Mouse (Mus musculus) limb, embryonic 10.5 days (tissue): Measurements from ENCODE around the gene Phlpp2. TPM values are rescaled to one million over a fixed set of nuclear protein-coding genes. Genes with fewer than 3 reads are reported as not detected.

ENCODE experiments used
- DNase-seq: peaks from one replicate; pipeline ENCODE4 v3.0.0-alpha.2; 2017; ENCODE audit warnings: low spot score
- H3K27ac ChIP-seq: fragments of 300-500 bp; sonication (generic); 2 replicates; pipeline ENCODE4 v1.5.1; 2016; ENCODE audit warnings: mild to moderate bottlenecking
- H3K27me3 ChIP-seq: fragments of 300-500 bp; sonication (generic); 2 replicates; pipeline ENCODE4 v1.6.1; 2016; ENCODE audit warnings: low read depth, mild to moderate bottlenecking; ENCODE audit not compliant: poor library complexity, severe bottlenecking
- H3K36me3 ChIP-seq: fragments of 300-500 bp; sonication (generic); 2 replicates; pipeline ENCODE4 v1.6.1; 2016; ENCODE audit warnings: mild to moderate bottlenecking, moderate library complexity
- H3K4me1 ChIP-seq: fragments of 300-500 bp; sonication (generic); 2 replicates; pipeline ENCODE4 v1.6.1; 2016
- H3K4me3 ChIP-seq: fragments of 300-500 bp; sonication (generic); 2 replicates; pipeline ENCODE4 v1.5.1; 2016; ENCODE audit warnings: mild to moderate bottlenecking, moderate library complexity
- H3K9me3 ChIP-seq: fragments of 300-500 bp; sonication (generic); replicated peaks from 2 replicates; pipeline ENCODE4 v1.6.1; 2016; ENCODE audit warnings: mild to moderate bottlenecking
- WGBS: fragments of 180-500 bp; shearing (Covaris S2); methylation state at CpG from one replicate; pipeline ENCODE4 v1.1.7; 2016; 5-methylcytosine and 5-hydroxymethylcytosine counted together
- polyA plus RNA-seq: library from polyadenylated mRNA; unstranded; fragments of >200 nt; fragmentation: Nextera tagmentation; extraction: Ambion mirVana; gene quantifications from 2 replicates; pipeline ENCODE4 v1.2.1, GENCODE M21; 2016

The Phlpp2 gene
- polyA plus RNA-seq, 1 experiment from 2014 or later: 2.5 TPM

- no peaks in the 10 kb centered on the region for H3K27me3 ChIP-seq
- H3K4me1 ChIP-seq: no peaks in the 10 kb centered on the region
- H3K4me3 ChIP-seq: no peak overlapping the region
- no peaks in the 10 kb centered on the region for H3K36me3 ChIP-seq
- H3K27ac ChIP-seq: no peak overlapping the region
- no peaks in the 10 kb centered on the region for H3K9me3 ChIP-seq
- no peak for DNase-seq
- 46% methylated on average over 5 of the region's 5 CpGs for WGBS
Observed at GRCm38 (mm10) chr8:109983944-109984343, 115.6 kb downstream of the Phlpp2 start.

GRCm38 (mm10) chr8:109986384-109986783 is 118.0 kb downstream of the Phlpp2 start:
- 67% methylated on average over 7 of the region's 7 CpGs for WGBS
- no peaks in the 10 kb centered on the region for H3K27me3 ChIP-seq
- H3K4me1 ChIP-seq: no peaks in the 10 kb centered on the region
- no peak overlapping the region for H3K27ac ChIP-seq
- no peaks in the 10 kb centered on the region for H3K36me3 ChIP-seq
- DNase-seq: no peak
- no peak overlapping the region for H3K4me3 ChIP-seq
- H3K9me3 ChIP-seq: no peaks in the 10 kb centered on the region

- Histone ChIP-seq H3K4me3 (no peak overlapping the region), H3K9me3 (no peaks in the 10 kb centered on the region), H3K27me3 (no peaks in the 10 kb centered on the region), H3K4me1 (no peaks in the 10 kb centered on the region), H3K36me3 (no peaks in the 10 kb centered on the region), H3K27ac (no peak overlapping the region)
- no peak for DNase-seq
- 86% methylated on average over 7 of the region's 7 CpGs for WGBS
Observed at GRCm38 (mm10) chr8:109987776-109988175, 119.4 kb downstream of the Phlpp2 start.

GRCm38 (mm10) chr8:109989151-109989550 is 120.8 kb downstream of the Phlpp2 start:
- no peak overlapping the region for H3K27ac ChIP-seq
- H3K9me3 ChIP-seq: no peaks in the 10 kb centered on the region
- WGBS: 91% methylated on average over 8 of the region's 8 CpGs
- DNase-seq: no peak
- H3K27me3 ChIP-seq: no peaks in the 10 kb centered on the region
- no peaks in the 10 kb centered on the region for H3K36me3 ChIP-seq
- no peaks in the 10 kb centered on the region for H3K4me1 ChIP-seq
- H3K4me3 ChIP-seq: no peak overlapping the region

GRCm38 (mm10) chr8:109990224-109990623 is 121.9 kb downstream of the Phlpp2 start, which contains the start of gene Tat:
Gene Tat (plus strand): TSS chr8:109990437.
- Histone ChIP-seq H3K36me3 (no peaks in the 10 kb centered on the region), H3K27me3 (no peaks in the 10 kb centered on the region), H3K9me3 (no peaks in the 10 kb centered on the region), H3K4me3 (no peak within 1 kb of the TSS), H3K27ac (no peak within 1 kb of the TSS), H3K4me1 (no peaks in the 10 kb centered on the region)
- WGBS: 82% methylated on average over 8 of the region's 8 CpGs
- no peak for DNase-seq

- Histone ChIP-seq H3K36me3 (no peaks in the 10 kb centered on the region), H3K27ac (no peak overlapping the region), H3K4me3 (no peak overlapping the region), H3K9me3 (no peaks in the 10 kb centered on the region), H3K4me1 (no peaks in the 10 kb centered on the region), H3K27me3 (no peaks in the 10 kb centered on the region)
- WGBS: 87% methylated on average over 5 of the region's 5 CpGs
- DNase-seq: no peak
Observed at GRCm38 (mm10) chr8:109992166-109992565, 123.8 kb downstream of the Phlpp2 start.

- DNase-seq: no peak
- Histone ChIP-seq H3K27ac (no peak overlapping the region), H3K9me3 (no peaks in the 10 kb centered on the region), H3K36me3 (no peaks in the 10 kb centered on the region), H3K4me3 (no peak overlapping the region), H3K27me3 (no peaks in the 10 kb centered on the region), H3K4me1 (no peaks in the 10 kb centered on the region)
- WGBS: 87% methylated on average over 1 of the region's 1 CpGs
Observed at GRCm38 (mm10) chr8:109992951-109993350, 124.6 kb downstream of the Phlpp2 start.

Other genes with a start within 250 kb of the Phlpp2 start
- 134 and 153 TPM in 2 replicates for gene Ist1, start 175.3 kb upstream of the Phlpp2 start, polyA plus RNA-seq
- gene Zfp821, start 163.0 kb upstream of the Phlpp2 start, polyA plus RNA-seq: 34.8 and 42.5 TPM in 2 replicates
- 8.4 and 10.2 TPM in 2 replicates for gene Atxn1l, start 130.8 kb upstream of the Phlpp2 start, polyA plus RNA-seq
- 44.0 and 50.4 TPM in 2 replicates for gene Ap1g1, start 90.0 kb upstream of the Phlpp2 start, polyA plus RNA-seq
- gene Marveld3, start 93.7 kb downstream of the Phlpp2 start, polyA plus RNA-seq: 0.39 and 0.89 TPM in 2 replicates
- gene Tat, start 121.9 kb downstream of the Phlpp2 start, polyA plus RNA-seq: not detected in 2 replicates
- gene Chst4, start 171.2 kb downstream of the Phlpp2 start, polyA plus RNA-seq: not detected in 2 replicates
- 6.4 and 9.3 TPM in 2 replicates for gene Zfp612, start 211.2 kb downstream of the Phlpp2 start, polyA plus RNA-seq
- not detected in 2 replicates for gene Gm21964, start 232.7 kb downstream of the Phlpp2 start, polyA plus RNA-seq
- gene Gm17720, start 234.2 kb downstream of the Phlpp2 start, polyA plus RNA-seq: not detected in 2 replicates